Comparison of ENCODE assay signal across 10 mouse cellular contexts in the genomic region with DNA sequence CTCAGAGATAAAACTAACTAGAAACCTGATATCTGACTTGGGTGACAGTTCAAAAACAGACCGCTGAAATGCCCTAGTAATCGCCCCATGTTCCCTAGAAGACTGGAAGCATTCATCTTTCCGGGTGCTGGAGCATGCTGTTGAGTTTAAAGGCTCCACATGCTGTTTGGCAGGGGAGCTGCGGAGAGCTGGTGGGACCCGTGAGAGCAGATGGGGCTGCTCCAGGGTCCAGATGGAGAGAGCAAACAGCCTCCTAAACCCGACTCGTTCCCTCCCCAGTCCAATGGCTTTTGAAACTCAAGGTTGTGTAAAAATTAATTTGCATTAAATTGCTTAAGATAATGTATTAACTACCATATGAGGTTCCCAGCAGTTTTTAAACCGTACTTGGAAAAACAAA. TPM values are rescaled to one million over a fixed set of nuclear protein-coding genes. Genes with fewer than 3 reads are reported as not detected.
DNase-seq lines count a peak whose midpoint lies in the region; ATAC-seq and TF ChIP-seq lines count a peak whose summit lies in the region.
"Had no signal": no experiment of that assay in that cellular context is flagged by ENCODE, and none has a peak within 500 bp of the region (broad histone marks: within the 10 kb centered on the region; RNA-seq: fewer than 3 reads in every experiment).

No protein-coding gene starts in this region.

- H3K4me2 ChIP-seq in lung, postnatal 0 days (replicated peaks; ENCODE audit: low read depth, low read length), result no peak overlapping the region
- no peak overlapping the region for H3K4me2 ChIP-seq in forebrain, embryonic 14.5 days (ENCODE audit: low read length)

- H3K27me3 ChIP-seq in lung, postnatal 0 days (replicated peaks; ENCODE audit: insufficient read depth, low read length), result no peaks in the 10 kb centered on the region
- no peaks in the 10 kb centered on the region for H3K27me3 ChIP-seq in forebrain, embryonic 14.5 days (replicated peaks; ENCODE audit: control insufficient read depth, insufficient read depth, low read length)
- H3K27me3 ChIP-seq in thymus, adult 2 months (ENCODE audit: control insufficient read depth, insufficient read depth, low read length), result no peaks in the 10 kb centered on the region

- ATAC-seq in lung, postnatal 0 days, result peak; percentile 69
- ATAC-seq in forebrain, embryonic 14.5 days, result peak; percentile 94

- TF ChIP-seq POLR2A in lung, adult 2 months (IDR thresholded peaks at IDR 0.05; ENCODE audit: borderline replicate concordance, extremely low read depth, low read depth, low read length), result no peak
- TF ChIP-seq POLR2A in thymus, adult 2 months (IDR thresholded peaks at IDR 0.05; ENCODE audit: control insufficient read depth, extremely low read depth, insufficient read depth, low read length, poor library complexity), result no peak

- TF ChIP-seq CTCF in lung, postnatal 0 days (IDR thresholded peaks at IDR 0.05), result no peak
- TF ChIP-seq CTCF in lung, adult 2 months (IDR thresholded peaks at IDR 0.05; ENCODE audit: insufficient read depth, low read length), result no peak
- TF ChIP-seq CTCF in thymus, adult 2 months (IDR thresholded peaks at IDR 0.05; ENCODE audit: borderline replicate concordance, control insufficient read depth, extremely low read depth, insufficient read depth, low read length, poor library complexity), result no peak

- 28% methylated on average over 8 of the region's 8 CpGs for WGBS in lung, postnatal 0 days
- 36% methylated on average over 8 of the region's 8 CpGs for WGBS in lung, adult 2 months
- WGBS in forebrain, embryonic 14.5 days, result 52% methylated on average over 8 of the region's 8 CpGs
- WGBS in thymus, adult 2 months, result 85% methylated on average over 8 of the region's 8 CpGs

- no peaks in the 10 kb centered on the region for H3K9me3 ChIP-seq in lung, postnatal 0 days (ENCODE audit: low read length)
- H3K9me3 ChIP-seq in forebrain, embryonic 14.5 days (replicated peaks; ENCODE audit: control insufficient read depth, low read length), result no peaks in the 10 kb centered on the region
- H3K9me3 ChIP-seq: megakaryocyte, embryonic 14.5 days had no signal

- TF ChIP-seq EP300 in lung, postnatal 0 days (IDR thresholded peaks at IDR 0.05), result no peak

- no peak overlapping the region for H3K4me3 ChIP-seq in lung, postnatal 0 days (ENCODE audit: low read depth, low read length)
- no peak overlapping the region for H3K4me3 ChIP-seq in lung, adult 2 months (replicated peaks; ENCODE audit: extremely low read depth, low read depth, low read length)
- no peak overlapping the region for H3K4me3 ChIP-seq in forebrain, embryonic 14.5 days (ENCODE audit: low read depth, low read length)
- H3K4me3 ChIP-seq in thymus, adult 2 months (ENCODE audit: control insufficient read depth, insufficient read depth, low read length), result no peak overlapping the region
- H3K4me3 ChIP-seq: erythroblast, embryonic 14.5 days; megakaryocyte, embryonic 14.5 days had no signal

- H3K36me3 ChIP-seq in lung, postnatal 0 days (ENCODE audit: insufficient read depth, low read length), result no peaks in the 10 kb centered on the region
- no peaks in the 10 kb centered on the region for H3K36me3 ChIP-seq in forebrain, embryonic 14.5 days (ENCODE audit: control insufficient read depth, insufficient read depth, low read length)
- no peaks in the 10 kb centered on the region for H3K36me3 ChIP-seq in thymus, adult 2 months (ENCODE audit: control insufficient read depth, insufficient read depth, low read length)

- no peak overlapping the region for H3K27ac ChIP-seq in lung, postnatal 0 days (ENCODE audit: low read length)
- peak overlapping the region; percentile 68; the same call in 1 of the 2 replicates for H3K27ac ChIP-seq in forebrain, embryonic 14.5 days (ENCODE audit: low read depth, low read length)
- H3K27ac ChIP-seq in thymus, adult 2 months (ENCODE audit: control insufficient read depth, insufficient read depth, low read length), result no peak overlapping the region

- H3K4me1 ChIP-seq in lung, postnatal 0 days (ENCODE audit: insufficient read depth, low read depth, low read length), result no peaks in the 10 kb centered on the region
- no peaks in the 10 kb centered on the region for H3K4me1 ChIP-seq in lung, adult 2 months (ENCODE audit: control insufficient read depth, insufficient read depth, low read length)
- H3K4me1 ChIP-seq in forebrain, embryonic 14.5 days (ENCODE audit: control insufficient read depth, insufficient read depth, low read length), result 0 out of 2 replicates have a peak, but pooled peaks cover 3% of the 10 kb centered on the region
- no peaks in the 10 kb centered on the region for H3K4me1 ChIP-seq in thymus, adult 2 months (replicated peaks; ENCODE audit: control insufficient read depth, insufficient read depth, low read length)
- H3K4me1 ChIP-seq: megakaryocyte, embryonic 14.5 days had no signal

- DNase-seq in lung, postnatal 0 days (ENCODE audit: low spot score), result peak; percentile 53
- DNase-seq in lung, adult 2 months, result no peak
- DNase-seq in cerebellum, adult 9-11 months, result peak; percentile 72
- peak; percentile 80 for DNase-seq in forebrain, embryonic 14.5 days (ENCODE audit: low spot score)
- DNase-seq in layer of hippocampus, postnatal 10 days (ENCODE audit: low spot score in 2 of 2), result peak; percentile 49 to 55
- no peak for DNase-seq in thymus, adult 2 months
- no peak for DNase-seq in right cerebral cortex, postnatal 4 days

- no peak overlapping the region for H3K9ac ChIP-seq in lung, postnatal 0 days (replicated peaks; ENCODE audit: low read depth)
- no peak overlapping the region for H3K9ac ChIP-seq in forebrain, embryonic 14.5 days (ENCODE audit: low read length)

RNA-seq across cellular contexts. Expression of a gene that starts 16.9 kb away (rescaled TPM):
- polyA plus RNA-seq in lung, postnatal 0 days (2015; fragmentation: Nextera tagmentation; extraction: Ambion mirVana), result 2.8 and 3.9 TPM in 2 replicates
- polyA plus RNA-seq in lung, adult 2 months (2012; rRNA removed), result 2.3 and 3.0 TPM in 2 replicates
- polyA plus RNA-seq in forebrain, embryonic 14.5 days (2014; fragmentation: Nextera tagmentation; extraction: Ambion mirVana), result 8.8 and 10.4 TPM in 2 replicates
- total RNA-seq in layer of hippocampus, postnatal 10 days (2021), result 1 to 10 TPM; 3.4 to 4.0 TPM
- polyA plus RNA-seq in thymus, adult 2 months (2012; rRNA removed), result 3.5 and 3.8 TPM in 2 replicates
- total RNA-seq: MEL had no signal
- polyA plus RNA-seq: erythroblast, embryonic 14.5 days had no signal

RNA-seq across cellular contexts. Expression of a gene that starts 20.7 kb away (rescaled TPM):
- polyA plus RNA-seq in lung, postnatal 0 days (2015; fragmentation: Nextera tagmentation; extraction: Ambion mirVana), result 0.25 and 0.65 TPM in 2 replicates
- polyA plus RNA-seq in lung, adult 2 months (2012; rRNA removed), result 0.33 and 0.60 TPM in 2 replicates
- 0.90 and 1.6 TPM in 2 replicates for polyA plus RNA-seq in forebrain, embryonic 14.5 days (2014; fragmentation: Nextera tagmentation; extraction: Ambion mirVana)
- total RNA-seq in layer of hippocampus, postnatal 10 days (2021), result under 1 TPM; 0.27 to 0.45 TPM
- polyA plus RNA-seq in thymus, adult 2 months (2012; rRNA removed), result 0.19 and 0.24 TPM in 2 replicates
- total RNA-seq: MEL had no signal
- polyA plus RNA-seq: erythroblast, embryonic 14.5 days had no signal

Comparison
In these comparisons a context has a peak if more than half of its experiments do, and no peak if none do; other contexts are left out.
1. DNase-seq: peak in lung, postnatal 0 days (single experiment), cerebellum, adult 9-11 months (single experiment), forebrain, embryonic 14.5 days (single experiment) and layer of hippocampus, postnatal 10 days (2 of 2); none in lung, adult 2 months (single experiment), thymus, adult 2 months (single experiment) and right cerebral cortex, postnatal 4 days (single experiment).